Mouse (Mus musculus) kidney, postnatal 14 days (tissue): Measurements from ENCODE around the gene Otud3.
"Not testable (repeated sequence)": the region's sequence is repeated elsewhere in the genome, so short reads cannot be mapped to it uniquely, and the experiment has no call there.

ENCODE experiments used
- DNase-seq: peaks from one replicate; pipeline ENCODE4 v3.0.0; 2022; ENCODE audit warnings: mixed read lengths

The Otud3 gene

DNA sequence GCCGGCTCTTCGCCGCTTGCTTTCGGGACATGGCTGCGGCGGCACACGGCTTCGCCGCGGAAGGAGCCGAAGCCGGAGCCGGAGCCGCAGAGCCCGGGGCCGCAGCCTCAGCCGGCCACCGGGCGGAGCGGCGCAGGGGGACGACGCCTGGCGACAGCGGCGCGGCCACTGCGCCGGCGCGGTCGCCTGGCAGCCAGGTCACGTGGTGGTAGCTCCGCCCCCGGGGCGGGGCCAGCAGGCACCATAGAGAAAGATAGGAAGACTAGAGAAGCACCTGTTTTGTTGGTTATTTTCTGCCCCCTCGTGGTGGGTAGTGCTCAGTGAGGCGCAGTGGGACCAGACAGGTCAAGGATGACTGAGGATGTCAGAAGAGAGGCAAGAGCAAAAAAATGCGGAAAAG is at the start of gene Otud3:
Gene Otud3, minus strand, starts transcription at position 149 of the 400 bp plus-strand sequence.
- DNase-seq: peak; percentile 97

DNA sequence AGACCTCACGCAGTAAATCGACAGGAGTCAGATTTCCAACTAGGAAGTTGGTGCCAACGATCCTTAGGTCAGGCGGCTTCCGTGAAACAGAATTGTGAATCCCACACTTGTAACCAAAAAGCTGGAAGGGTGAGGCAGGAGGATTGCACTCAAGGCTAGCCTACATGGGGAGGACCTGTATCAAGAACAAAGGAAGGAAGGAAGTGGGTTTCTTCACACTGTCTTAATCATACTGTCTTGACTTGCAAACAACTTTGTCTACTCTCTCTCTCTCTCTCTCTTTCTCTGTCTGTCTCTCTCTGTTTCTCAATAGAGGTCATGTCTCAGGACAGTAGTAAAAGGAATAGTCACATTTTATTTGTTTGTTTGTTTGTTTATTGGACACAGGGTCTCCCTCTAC is 49.0 kb upstream of the Otud3 start:
- DNase-seq: no peak

DNA sequence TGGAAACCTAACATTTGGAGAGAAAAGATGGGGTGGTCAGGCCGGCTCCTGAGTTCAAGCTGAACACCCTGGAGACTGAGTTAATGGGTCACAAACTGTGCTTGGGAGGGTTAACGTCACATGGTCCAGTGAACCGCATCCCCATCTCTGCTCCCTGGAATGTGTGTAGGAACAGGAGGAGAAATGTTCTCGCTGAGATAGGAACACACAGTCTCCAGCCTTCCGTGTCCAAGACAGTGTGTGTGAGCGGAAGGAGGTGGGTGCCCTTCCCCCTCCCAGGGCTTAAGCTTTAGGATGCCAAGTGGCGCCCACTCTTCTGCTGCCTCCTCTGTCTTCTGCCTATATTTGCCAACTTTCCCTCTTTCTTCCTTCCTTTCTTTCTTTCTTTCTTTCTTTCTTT is 46.2 kb upstream of the Otud3 start:
- DNase-seq: peak; percentile 68

DNA sequence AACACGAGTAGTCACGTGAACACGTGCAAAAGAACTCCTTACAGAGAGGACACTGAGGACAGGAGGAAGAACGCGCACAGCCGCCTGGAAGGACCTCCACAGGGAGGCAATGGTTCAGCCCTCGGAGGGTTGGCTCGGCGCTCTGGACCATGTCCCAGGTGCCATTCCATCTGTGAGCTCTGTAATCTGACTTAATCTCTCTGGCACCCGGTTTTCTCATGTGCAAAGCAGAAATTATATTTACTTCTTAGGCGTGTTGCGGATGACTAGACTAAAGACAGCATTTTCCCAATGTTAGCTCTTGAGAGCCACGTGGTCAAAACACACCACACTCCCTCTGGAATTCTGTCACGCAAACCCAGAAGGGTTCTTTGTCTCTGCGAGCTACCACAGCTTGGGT is 45.4 kb upstream of the Otud3 start:
- DNase-seq: no peak

DNA sequence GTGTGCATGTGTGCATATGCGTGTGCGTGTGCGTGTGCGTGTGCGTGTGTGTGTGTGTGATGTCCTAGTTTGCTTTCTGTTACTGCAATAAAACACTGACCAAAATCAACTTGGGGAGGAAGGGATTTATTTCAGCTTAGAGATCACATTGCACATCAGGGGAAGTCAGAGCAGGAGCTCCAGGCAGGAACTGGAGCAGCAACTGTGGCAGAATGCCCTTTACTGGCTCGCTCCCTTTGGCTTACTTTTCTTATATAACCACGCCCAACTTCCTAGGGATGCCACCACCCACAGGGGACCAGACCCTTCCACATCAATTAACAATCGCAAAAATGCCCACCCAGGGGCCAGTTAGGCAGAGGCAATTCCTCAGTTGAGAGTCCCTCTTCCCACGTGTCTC is 44.9 kb upstream of the Otud3 start:
- DNase-seq: no peak

DNA sequence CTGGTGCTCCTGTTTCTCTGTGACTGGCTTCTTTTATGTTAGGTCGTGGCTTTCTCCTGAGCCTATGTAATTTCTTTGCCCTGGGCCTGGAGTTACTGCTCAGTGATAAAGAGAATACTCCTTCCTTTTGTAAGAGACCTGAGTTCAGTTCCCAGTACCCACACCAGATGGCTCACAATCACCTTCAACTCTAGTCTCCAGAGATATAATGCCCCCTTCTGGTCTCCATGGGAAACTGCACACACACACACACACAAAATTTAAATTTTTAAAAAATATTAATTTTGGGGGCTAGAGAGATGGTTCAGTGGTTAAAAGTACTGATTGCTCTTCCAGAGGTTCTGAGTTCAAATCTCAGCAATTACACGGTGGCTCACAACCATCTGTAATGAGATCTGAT is 34.5 kb upstream of the Otud3 start:
- no peak for DNase-seq

DNA sequence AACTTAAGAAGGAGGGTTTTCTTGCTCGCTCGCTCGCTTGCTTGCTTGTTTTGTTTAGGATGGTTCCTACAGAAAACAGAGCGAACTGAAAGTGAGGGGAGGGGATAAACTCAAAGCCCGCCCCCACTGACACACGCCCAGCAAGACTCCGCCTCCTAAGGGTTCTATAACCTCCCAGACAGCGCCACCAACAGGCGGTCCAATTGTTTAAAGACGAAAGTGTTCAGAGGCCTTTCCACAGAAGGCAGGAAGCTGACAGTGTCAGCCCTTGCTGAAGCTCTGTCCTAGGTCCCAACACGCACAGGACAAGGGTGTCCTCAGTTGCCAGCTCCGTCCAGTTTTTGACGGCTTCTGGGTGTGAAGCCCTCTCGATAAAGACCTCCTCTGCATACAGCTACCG is 30.0 kb upstream of the Otud3 start:
- peak; percentile 85 for DNase-seq

DNA sequence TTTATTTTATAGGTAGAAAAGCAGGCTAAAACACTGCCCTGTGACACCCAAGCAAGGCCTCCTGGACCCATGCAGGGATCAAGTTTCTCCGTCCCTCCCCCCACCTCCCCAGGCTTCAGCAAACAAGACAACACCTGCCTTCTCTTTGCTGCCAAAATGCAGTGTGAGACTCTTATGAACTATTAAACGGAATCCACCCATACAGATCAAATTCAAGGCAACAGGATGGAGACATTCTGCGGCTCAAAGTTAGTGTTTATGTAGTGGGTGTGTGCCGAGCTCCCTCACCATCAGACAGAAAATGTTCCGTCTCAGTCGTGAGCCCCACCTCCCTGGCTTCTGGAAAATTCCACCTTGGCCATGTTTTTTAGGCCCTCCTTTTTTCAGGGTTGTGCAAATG is 28.2 kb upstream of the Otud3 start:
- no peak for DNase-seq

DNA sequence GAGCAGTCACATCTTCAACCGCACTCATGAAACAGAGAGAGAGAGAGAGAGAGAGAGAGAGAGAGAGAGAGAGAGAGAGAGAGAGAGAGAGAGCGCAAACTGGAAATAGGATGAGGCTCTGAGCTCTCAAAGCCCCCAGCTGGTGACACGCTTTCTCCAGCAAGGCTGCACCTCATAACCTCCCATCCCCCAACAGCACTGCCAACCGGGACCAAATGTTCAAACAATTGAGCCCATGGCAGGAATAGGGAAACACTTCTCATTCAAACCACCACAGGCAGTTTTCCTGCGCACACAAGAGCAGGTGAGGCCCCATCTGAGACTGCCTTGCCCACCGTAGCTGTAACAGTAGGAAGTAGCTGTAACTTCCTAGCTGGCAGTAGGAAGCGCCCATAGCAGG is 27.7 kb upstream of the Otud3 start:
- DNase-seq: peak; percentile 34

DNA sequence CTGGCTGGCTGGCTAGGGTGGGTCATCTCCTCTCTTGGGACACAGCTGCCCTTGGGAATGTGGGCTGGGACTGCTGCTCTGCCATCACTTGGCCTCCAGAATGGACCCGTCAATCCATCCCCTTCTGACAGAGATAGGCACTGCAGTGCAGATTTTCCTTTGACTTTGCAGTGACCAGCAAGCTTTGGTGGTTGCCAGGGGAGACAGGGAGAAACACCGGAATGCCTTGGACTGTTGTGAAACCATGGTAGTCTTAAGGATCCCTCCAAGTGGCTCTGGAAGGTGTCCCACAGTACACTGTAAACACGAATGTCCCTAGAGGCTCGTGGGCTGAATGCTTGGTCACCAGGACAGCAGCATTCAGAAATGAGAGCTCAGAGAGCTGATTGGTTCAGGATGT is 25.7 kb upstream of the Otud3 start:
- no peak for DNase-seq

DNA sequence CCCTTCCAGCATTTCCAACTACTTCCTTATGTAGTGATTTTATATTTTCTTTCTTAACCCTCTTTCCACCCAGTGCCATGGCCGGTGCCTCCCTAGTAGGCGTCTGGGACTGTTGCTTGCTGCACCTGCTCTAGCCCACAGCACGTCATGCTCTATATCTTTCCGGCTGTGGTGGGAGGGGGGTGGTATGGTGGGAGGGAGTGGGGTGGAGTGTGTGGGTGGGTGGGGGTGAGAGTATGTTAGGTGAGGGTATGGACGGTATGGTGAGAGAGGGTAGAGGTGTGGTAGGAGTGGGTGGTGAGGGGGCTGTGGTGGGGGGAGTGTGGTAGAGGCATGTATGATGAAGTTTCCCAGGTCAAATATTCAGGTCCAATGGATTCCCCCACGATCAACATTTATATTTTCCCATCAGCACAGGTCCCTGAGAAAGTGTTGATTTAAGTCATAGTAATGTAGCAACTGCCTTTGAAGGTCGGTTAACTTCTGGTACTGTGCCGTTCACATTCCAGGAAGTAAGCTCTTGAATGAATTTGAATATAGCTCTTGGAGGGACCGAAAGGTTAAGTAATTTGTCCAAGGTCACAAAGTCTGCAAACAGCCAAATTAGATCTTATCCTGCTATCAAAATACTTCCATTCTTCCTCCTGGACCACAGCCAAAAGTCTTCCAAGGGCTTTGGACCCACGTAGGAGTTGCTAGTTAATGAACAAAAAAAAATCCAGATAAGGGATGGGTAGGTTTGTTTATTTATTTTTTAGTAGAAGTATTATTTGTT is 24.9 kb upstream of the Otud3 start:
- DNase-seq: peak; percentile 79

DNA sequence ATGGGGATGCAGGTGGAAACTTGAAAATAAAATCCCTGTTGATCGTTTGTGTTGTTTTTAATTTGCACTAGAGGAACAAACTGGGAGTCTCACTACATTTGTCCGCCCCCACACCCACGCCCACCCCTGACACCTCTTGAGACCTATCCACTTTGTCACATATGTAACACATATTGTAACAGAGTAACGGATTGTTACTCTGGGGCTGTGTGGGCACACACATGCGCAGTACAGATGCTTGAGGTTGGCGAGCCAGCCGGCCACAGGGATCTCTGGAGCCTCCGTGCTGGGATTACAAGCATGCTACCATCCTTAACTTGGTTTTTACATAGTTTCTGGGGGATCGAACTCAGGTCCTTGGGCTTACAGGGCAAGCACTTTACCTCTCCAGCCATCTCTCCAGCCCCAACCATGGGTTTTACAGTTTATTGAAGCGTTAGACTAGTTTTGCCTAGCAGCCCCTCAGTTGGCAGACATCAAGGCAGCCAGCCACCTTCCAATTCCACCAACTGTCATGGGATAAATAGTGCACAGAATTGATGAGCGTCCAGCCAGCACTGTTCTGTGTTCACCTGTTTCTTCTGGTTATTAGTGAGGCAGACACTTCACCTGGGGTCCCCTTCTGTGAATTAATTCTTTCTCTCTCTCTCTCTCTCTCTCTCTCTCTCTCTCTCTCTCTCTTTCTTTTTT is 20.9 kb upstream of the Otud3 start:
- DNase-seq: no peak

DNA sequence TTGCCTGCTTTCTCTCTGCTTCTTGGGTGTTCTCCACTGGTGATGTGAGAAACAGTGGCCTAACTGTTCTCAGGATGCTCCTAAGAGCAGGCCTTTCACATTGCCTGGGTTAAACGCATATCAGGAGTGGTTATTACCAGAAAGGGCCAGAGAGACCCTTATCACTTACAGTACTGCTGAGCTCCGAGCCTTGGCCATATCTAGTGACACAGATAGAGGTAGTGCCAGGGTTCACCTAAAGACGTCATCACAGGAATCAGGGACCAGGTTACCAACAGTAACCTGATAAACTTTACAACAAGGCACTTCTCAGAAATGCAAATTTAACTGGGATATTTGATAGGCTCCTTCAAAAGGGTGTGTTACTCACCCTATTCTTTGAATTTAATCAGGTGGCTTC is 20.1 kb upstream of the Otud3 start:
- DNase-seq: no peak

DNA sequence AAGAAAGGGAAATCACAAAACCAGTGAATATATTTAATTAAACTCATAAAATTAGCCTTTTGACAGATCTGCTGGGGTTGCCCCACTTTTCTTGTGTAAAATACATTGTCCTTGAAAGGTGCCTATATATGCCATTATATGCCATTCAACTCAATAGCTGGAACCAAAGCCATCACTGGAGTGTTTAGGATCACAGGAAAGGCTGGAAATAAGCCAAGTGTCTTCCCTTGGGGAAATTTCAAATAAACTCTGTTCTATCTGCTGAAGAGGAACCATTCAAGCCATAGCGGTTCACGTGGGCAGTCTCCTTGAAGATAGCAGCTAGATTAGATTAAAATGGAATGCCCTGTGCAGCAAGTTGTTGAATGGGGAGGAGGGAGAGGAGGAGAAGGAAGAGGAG is 11.8 kb upstream of the Otud3 start:
- DNase-seq: no peak

DNA sequence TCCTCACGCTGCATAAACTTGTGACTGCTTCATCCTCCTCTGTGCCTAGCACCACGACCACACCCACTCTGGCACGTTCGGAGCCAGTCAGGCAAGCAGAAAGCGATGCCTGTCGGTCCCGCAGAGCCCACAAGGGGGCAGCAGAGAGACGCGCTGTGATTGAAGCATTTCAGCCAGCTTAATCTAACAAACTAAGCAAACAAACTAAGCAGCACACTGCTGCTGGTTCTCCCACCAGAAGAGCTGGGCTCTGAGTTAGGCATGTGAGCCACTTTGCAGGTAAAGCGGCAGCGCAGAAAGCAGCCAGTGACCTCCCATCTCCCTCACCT is 8.3 kb upstream of the Otud3 start:
- peak; percentile 96 for DNase-seq

DNA sequence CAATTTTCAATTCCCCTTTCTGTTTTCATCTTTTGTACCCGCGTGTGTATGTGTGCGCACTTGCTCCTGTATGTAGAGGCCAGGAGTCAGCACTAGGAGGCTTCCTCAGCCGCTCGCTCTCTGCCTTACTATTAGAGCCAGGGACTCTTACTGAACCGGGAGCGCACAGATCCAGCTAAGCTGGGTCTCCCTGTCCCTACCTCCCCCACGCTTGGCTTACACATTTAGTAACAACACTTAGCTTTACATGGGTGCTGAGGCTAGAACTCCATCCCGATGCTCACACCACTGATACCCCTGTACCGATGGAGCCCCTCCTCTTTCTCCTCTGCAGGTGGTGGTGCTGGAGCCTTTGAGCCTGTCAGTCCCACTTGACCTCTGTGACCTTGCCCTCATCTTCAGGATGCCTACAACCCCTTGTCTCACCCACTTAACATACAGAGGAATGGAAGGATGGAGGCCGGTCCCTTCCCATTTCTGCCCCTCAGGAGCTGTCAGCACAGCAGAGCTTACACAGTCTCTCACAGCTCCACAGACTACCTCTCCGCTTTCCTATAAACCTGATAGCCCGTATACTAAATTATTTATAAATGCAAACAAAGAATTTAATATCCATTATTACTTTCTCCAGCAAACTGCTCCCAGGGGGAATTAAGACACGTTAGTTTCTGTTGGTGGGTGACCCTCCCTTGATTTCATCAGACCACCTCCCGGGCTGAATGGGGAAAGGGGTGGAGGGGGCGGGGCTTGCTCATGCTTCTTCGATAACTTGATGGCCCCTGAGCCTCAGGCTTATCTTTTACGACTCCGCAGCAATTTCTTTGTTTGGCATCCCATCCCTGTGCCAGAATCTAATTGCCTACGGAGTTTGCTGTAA is 7.7 kb upstream of the Otud3 start:
- DNase-seq: no peak

DNA sequence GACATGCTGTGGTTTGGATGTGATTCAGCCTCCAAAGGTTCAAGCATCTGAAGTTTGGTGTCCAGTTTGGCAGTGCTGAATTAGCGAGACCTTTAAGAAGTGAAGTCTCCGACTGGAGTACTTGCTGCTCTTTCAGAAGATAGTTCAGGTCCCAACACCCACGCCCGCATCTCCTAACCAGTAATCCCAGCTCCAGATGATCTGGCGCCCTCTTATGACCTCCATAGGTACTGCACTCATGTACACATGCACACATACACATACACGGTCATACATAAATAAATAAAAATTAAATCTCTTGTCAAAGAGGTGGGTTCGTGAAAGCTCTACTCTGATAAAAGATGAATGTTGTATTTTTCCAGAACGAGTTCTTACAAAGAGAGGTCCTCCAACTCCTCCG is 3.5 kb upstream of the Otud3 start:
- DNase-seq: no peak

DNA sequence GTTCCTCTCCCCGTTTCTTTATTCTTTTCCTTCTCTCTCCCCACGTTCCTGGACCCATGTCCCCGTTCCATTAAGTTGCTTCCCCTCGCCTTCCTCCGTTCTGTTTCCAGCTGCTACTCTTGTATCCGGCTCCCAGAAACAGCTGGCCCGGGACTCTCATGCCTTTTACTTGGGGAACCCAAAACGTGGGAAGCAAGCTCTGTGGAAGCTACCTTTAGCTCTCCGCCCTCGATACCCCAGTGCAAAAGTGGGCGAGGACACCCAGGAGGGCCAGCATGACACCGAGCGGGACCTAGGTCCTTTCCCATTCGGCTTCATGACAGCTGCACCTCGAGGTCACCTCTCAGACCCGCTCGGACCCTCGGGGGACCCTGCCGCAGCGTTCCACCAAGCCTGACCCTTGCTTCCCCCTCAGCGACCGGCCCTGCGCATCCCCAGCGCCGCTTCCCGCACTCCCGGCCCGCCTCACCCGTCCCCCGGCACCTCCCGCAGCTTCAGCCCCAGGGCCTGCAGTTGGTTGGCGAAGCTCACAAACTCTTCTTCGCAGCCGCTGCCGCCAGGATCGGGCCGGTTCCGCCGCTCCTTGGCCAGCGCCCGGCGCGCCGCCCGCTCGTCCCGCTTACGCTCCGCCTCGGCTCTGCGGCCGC is 481 bp downstream of the Otud3 start:
- DNase-seq: no peak

DNA sequence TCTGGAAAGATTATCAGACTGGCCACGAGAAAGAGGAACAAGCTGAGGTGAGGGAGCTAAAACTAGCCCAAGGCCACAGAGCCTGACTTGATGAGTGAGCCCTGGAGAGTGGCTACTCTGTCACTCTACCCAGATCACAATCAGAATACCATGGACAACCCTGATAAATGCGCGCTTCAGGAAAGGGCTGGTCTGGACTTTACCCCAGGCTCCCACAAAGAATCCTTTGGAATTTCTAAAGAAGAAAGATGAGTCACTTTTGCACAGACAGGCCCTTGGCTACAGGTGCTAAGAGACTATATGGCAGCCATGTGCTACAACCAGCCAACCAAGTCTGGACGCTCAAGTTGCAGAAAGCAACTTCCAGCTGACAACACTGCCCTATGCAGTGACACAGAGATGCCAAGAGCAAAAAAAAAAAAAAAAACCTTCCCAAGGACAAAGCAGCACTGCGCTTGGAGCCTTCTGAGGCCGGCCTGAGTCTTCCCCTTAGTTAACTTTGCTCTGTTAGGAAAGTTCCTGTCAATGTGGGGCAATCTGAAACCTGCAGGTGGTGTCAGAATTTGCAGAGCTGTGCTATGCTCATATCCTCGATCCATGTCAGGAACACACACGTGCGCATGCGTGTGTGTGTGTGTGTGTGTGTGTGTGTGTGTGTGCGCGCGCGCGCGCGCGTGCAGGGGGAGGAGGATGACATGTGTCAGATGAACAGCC is 8.0 kb downstream of the Otud3 start:
- no peak for DNase-seq

DNA sequence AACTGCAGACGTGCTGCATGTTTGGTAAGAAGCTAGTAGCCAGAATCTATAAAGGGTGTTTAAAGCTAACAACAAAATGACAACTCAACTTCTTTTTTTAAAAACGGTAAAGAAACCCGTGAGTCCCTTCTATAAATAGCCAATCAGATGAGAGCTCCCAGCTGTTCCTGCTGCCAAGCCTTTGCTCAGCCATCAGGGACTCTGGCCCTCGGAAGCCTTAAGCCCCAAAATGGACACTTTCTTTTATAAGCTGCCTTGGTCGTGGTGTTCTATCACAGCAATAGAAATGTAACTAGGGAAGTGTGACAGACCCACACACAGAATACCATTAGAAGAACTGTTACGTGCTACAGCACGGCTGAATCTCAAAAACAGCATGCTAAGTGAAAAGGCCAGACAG is 14.4 kb downstream of the Otud3 start:
- DNase-seq: no peak

DNA sequence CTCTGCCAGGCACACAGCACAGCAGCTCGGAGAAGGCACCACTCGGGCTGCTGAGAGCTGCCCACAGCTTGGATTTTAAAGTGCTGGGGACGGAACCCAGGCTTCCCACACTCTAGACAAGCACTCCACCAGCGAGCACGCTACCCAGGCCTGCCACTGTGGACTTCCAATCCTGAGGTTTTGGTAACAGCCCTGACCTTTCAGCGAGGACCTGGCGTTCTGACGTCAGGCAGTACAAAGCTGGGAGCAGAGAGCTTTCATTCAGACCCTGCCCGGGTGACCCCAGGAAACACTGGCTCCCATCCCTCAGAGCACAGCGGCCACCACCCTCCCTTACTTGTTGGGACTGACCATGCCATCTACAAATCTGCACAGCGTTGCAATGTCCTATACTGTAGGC is 20.0 kb downstream of the Otud3 start:
- not testable (repeated sequence) for DNase-seq

DNA sequence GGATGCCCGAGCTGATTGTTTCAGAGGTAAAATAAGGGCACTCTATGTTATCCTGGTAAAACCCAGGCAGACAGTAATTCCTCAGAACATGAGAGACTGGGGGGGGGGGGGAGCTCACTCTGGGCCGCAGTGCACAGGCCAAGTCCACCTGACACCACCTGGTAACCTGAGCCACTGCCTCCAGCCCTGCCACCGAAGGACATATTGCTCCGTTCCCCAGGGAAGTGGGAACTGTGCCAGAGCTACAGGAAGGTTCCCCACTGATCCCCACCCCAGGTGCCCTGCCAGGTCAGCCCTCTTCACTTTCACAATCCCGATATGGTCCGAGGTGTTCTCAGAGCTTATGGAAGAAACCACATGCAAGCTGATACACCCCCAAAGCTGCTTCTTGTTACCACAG is 21.1 kb downstream of the Otud3 start:
- DNase-seq: no peak

DNA sequence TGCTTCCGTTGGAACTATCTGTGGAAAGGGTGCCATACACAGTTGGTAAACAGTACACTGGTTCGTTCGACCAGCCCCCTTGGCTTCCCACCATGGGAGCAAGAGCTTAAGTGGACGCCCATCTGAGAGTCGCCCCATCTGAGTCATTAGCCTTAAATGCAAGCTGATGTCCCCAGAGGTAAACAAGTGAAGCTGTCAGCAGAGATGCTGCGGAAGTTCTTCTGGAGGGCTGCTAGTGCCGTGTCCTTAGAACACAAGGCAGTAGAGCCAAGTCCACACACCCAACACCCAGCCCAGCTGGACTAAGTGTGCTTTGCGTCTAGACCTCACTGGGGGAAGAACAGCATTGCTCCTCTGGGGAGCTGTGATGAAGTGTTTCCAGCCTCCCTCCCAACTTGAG is 24.1 kb downstream of the Otud3 start:
- no peak for DNase-seq
